Mouse (Mus musculus): ENCODE data around the gene Dock1. TPM values are rescaled to one million over a fixed set of nuclear protein-coding genes. Genes with fewer than 3 reads are reported as not detected.
A peak's percentile ranks its signal among the peaks of the same experiment; 100 is the strongest.

Dock1 gene
- polyA plus RNA-seq, 1 experiment from 2014 or later, result 36.4 TPM

DNA sequence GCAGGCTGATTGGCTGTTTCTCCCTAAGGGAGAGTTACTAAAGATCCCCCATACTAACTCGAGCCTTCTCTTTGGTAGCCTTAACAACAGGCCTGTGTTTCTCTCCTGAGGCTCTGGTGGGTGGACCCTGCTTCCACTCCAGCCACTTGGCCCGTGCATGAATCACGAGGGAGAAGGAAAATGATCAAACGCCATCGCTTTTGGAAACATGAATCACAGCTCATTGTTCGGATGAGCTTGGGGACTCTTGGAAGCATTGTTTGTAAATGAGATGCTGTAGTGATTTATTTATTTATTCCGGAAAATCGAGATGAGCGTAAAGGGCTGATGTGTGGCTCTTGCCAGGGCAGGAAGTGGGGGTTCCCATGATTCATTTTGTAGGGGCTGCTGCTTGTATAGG, 3.5 kb downstream of the Dock1 start:
- Histone ChIP-seq H3K27me3 (no peaks in the 10 kb centered on the region), H3K4me3 (no peak overlapping the region), H3K36me3 (no peaks in the 10 kb centered on the region), H3K27ac (no peak overlapping the region), H3K9ac (no peak overlapping the region), H3K9me3 (no peaks in the 10 kb centered on the region), H3K4me1 (peaks cover 51% of the 10 kb centered on the region), H3K4me2 (no peak overlapping the region)
- no peak for ATAC-seq (ENCODE audit: insufficient number of reproducible peaks, low FRiP score, low TSS enrichment, low read depth)
- 58% methylated on average over 9 of the region's 9 CpGs for WGBS

DNA sequence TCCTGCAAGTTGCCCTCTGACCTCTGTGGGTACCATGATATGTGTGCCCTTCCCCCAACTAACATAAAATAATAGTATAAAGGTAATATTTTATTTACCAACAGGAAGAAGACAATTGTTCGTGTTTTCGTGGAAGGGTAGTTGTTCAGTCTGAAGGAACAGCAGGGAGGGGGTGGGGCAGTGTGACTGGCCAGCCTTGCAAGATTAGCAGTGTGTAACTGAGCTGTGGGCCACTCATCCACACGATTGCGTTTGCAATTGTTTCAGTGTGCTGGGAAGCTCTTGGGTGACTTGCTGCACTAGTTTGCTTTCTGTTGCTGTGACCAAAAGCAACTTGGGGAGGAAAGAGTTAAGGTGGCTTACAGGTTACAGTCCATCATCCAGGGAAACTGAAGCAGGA, 7.4 kb downstream of the Dock1 start:
- no peak overlapping the region for H3K9ac ChIP-seq
- H3K27me3 ChIP-seq, result no peaks in the 10 kb centered on the region
- ATAC-seq (ENCODE audit: insufficient number of reproducible peaks, low FRiP score, low TSS enrichment, low read depth), result no peak
- H3K9me3 ChIP-seq, result no peaks in the 10 kb centered on the region
- H3K4me2 ChIP-seq, result no peak overlapping the region
- H3K4me3 ChIP-seq, result no peak overlapping the region
- peaks cover 27% of the 10 kb centered on the region for H3K4me1 ChIP-seq
- no peak overlapping the region for H3K27ac ChIP-seq
- 73% methylated on average over 4 of the region's 4 CpGs for WGBS
- no peaks in the 10 kb centered on the region; the same call in 1 of the 2 replicates for H3K36me3 ChIP-seq

DNA sequence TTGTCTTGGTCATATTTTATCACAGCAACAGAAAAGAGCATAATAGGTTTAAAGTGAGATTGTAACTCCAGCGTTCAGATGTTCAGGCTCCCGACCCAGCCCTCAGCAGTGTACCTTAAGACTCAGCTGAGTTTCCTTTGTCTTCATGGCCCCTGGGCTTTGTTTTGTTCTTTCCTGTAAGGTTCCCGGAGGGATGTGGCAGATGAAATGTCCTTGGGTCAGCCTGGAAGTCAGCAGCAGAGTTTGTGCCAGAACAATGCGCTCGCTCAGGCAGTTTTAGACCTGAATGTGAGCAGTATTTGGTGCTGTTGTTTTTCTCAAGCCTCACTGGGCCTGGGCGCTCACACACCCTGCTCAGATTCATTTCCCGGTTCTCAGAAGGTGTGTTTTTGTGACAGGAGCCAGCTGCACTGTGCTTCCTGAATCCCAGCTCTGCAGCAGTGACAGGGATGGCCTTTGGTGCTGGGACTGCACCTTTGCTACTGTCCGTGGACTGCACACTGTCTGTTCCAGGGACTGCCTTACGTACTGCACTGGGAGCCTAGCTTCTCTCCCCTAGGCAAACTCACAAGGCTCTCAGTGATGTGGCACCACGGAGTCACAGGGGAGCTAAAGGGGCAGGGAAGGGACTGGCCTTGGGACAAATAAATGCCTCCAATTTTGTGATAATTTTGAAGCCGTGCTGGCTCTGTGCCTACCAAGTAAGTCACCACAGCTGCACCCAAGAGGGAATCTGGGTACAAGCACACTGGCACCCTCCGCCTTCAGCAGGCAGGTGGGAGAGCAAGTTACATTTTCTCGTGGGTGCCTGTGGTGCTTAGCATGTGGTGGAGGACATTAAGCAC, 9.1 kb downstream of the Dock1 start:
- Histone ChIP-seq H3K9me3 (no peaks in the 10 kb centered on the region), H3K27ac (peak overlapping the region; percentile 14; the same call in 1 of the 2 replicates), H3K9ac (no peak overlapping the region), H3K4me2 (no peak overlapping the region), H3K36me3 (no peaks in the 10 kb centered on the region; the same call in 1 of the 2 replicates), H3K27me3 (no peaks in the 10 kb centered on the region), H3K4me1 (peaks cover 12% of the 10 kb centered on the region), H3K4me3 (no peak overlapping the region)
- ATAC-seq (ENCODE audit: insufficient number of reproducible peaks, low FRiP score, low TSS enrichment, low read depth), result no peak
- 66% methylated on average over 13 of the region's 13 CpGs for WGBS

DNA sequence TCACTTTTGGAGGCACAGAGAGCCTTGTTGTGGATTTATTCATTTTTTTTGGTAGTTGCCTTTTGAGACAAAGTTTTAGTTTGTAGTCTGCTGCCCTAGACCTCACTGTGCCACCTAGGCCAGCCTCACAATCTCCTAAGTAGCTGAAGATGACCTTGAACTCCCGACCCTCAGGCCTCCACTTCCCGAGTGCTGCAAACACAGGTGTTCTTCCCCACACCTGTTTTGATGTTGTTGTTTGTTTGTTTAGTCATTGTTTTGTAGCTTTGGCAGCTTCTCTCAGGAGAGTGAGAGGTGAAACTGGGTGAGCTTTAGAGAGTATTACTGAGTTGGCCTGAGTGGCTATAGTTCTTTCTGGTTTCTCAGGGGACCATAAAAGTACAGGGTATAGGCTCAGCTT, 9.7 kb downstream of the Dock1 start:
- 73% methylated on average over 2 of the region's 2 CpGs for WGBS
- ATAC-seq (ENCODE audit: insufficient number of reproducible peaks, low FRiP score, low TSS enrichment, low read depth), result no peak
- H3K36me3 ChIP-seq, result no peaks in the 10 kb centered on the region; the same call in 1 of the 2 replicates
- no peak overlapping the region for H3K9ac ChIP-seq
- peaks cover 9% of the 10 kb centered on the region; the same call in 1 of the 2 replicates for H3K4me1 ChIP-seq
- no peaks in the 10 kb centered on the region for H3K9me3 ChIP-seq
- H3K27ac ChIP-seq, result peak overlapping the region; percentile 14; the same call in 1 of the 2 replicates
- no peaks in the 10 kb centered on the region for H3K27me3 ChIP-seq
- H3K4me2 ChIP-seq, result no peak overlapping the region
- H3K4me3 ChIP-seq, result no peak overlapping the region

DNA sequence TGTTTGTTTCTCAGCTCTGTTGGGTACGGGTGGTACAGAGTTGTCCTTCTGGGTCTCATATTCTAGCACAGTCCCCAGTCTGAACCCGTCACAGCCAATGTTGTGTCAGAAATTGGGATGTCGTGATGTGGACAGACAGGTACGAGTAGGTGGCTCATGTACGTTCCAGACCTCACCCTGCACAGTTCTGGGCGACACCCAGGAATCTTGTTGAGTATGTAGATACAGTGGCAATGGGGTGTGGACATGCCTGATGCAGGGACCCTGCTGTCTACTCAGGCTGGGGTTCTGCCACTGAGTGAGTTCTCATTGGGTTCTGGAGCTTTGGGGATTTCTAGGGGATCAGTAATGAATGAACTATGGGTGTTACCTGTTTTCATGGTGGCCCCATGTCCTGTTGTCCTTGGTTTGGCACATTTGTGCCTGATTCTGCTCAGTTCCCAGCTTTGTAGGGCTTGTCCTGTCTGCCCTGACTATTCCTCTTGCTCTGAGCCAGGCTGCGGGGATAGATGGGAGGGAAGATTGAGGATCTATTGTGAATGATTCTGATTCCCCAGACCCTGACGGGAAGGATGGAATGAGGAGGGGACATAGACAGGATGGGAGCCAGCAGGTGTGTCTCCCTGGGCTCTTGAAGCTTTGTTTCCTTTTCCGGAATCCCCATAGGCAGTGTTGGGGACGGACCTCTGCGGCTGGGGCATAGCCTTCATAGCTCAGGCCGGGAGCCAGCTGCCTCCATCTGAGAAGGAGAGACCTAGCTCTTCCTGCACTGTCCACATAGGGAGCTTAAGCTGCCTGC, 11.5 kb downstream of the Dock1 start:
- H3K27me3 ChIP-seq, result no peaks in the 10 kb centered on the region
- H3K4me3 ChIP-seq, result no peak overlapping the region
- ATAC-seq (ENCODE audit: insufficient number of reproducible peaks, low FRiP score, low TSS enrichment, low read depth), result no peak; the same call in 1 of the 2 replicates
- H3K36me3 ChIP-seq, result no peaks in the 10 kb centered on the region; the same call in 1 of the 2 replicates
- no peak overlapping the region for H3K4me2 ChIP-seq
- no peak overlapping the region for H3K9ac ChIP-seq
- H3K9me3 ChIP-seq, result no peaks in the 10 kb centered on the region
- no peak overlapping the region for H3K27ac ChIP-seq
- WGBS, result 87% methylated on average over 12 of the region's 12 CpGs
- peaks cover 7% of the 10 kb centered on the region; the same call in 1 of the 2 replicates for H3K4me1 ChIP-seq

DNA sequence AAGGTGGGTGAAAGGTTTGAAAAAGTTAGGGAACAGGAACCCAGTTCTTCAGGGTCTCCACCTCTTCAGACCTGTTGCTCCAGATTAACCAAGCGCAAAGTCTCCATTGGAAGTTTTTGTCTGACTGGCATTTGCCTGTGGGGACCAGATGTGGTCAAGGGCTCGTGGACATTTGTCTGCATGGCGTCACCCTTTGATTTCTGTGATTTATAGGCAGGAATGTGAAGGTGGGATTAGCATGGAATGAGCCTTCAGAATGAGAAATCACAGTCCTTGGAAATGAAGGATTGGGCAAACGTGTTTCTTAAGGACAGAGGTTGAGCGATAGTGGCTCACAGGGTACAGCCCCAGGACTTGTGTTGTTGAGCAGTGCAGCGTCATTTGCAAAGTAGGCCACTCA, 17.9 kb downstream of the Dock1 start:
- Histone ChIP-seq H3K9ac (no peak overlapping the region), H3K27ac (no peak overlapping the region), H3K36me3 (no peaks in the 10 kb centered on the region), H3K4me1 (no peaks in the 10 kb centered on the region), H3K4me3 (no peak overlapping the region), H3K4me2 (no peak overlapping the region), H3K27me3 (no peaks in the 10 kb centered on the region), H3K9me3 (no peaks in the 10 kb centered on the region)
- WGBS, result 42% methylated on average over 6 of the region's 6 CpGs
- ATAC-seq (ENCODE audit: insufficient number of reproducible peaks, low FRiP score, low TSS enrichment, low read depth), result no peak

DNA sequence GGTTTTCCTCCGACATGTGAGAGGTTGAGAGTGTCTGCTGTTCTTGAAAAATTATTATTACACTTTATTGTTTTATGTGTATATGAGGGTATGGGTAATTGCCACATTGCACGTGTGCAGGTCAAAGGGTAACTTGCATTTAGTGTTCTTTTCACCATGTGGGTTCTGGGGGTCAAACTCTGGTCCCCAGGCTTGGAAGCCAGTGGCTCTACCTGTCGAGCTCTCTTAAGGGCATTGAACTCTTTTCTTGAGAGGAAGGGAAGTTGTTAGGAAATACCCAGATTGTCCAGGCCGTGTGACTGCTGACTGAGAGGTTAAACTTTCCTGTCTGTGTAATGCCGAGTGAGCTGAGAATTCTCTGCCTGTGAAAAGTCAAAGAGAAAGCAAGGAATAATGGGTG, 19.7 kb downstream of the Dock1 start:
- peaks cover 12% of the 10 kb centered on the region for H3K4me1 ChIP-seq
- H3K27ac ChIP-seq, result no peak overlapping the region
- H3K27me3 ChIP-seq, result no peaks in the 10 kb centered on the region
- no peak overlapping the region for H3K4me2 ChIP-seq
- no peak for ATAC-seq (ENCODE audit: insufficient number of reproducible peaks, low FRiP score, low TSS enrichment, low read depth)
- WGBS, result 65% methylated on average over 5 of the region's 5 CpGs
- H3K36me3 ChIP-seq, result no peaks in the 10 kb centered on the region
- H3K4me3 ChIP-seq, result no peak overlapping the region
- no peaks in the 10 kb centered on the region for H3K9me3 ChIP-seq
- no peak overlapping the region for H3K9ac ChIP-seq

DNA sequence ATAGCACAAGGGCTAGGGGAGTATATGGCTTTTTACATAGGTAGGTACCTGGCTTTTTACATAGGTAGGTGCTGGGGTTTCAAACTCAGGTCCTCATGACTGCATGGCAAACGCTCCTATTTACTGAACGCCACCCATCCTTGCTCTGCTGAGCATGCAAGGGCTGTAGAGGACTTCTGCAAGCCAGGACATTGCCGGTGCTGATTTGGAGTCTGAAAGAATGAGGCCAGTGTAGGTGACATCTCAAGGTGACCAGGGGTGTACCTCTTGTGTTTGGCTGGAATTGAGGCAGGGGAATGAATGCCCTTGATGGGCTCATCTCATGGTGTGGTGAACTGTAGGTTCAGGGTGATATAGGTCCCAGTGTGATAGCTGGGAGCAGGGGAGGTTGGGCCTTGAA, 20.4 kb downstream of the Dock1 start:
- no peaks in the 10 kb centered on the region for H3K27me3 ChIP-seq
- no peaks in the 10 kb centered on the region for H3K9me3 ChIP-seq
- H3K36me3 ChIP-seq, result no peaks in the 10 kb centered on the region
- WGBS, result 95% methylated on average over 3 of the region's 3 CpGs
- H3K27ac ChIP-seq, result no peak overlapping the region
- H3K4me3 ChIP-seq, result no peak overlapping the region
- no peak for ATAC-seq (ENCODE audit: insufficient number of reproducible peaks, low FRiP score, low TSS enrichment, low read depth)
- peaks cover 18% of the 10 kb centered on the region for H3K4me1 ChIP-seq
- no peak overlapping the region for H3K9ac ChIP-seq
- H3K4me2 ChIP-seq, result no peak overlapping the region

DNA sequence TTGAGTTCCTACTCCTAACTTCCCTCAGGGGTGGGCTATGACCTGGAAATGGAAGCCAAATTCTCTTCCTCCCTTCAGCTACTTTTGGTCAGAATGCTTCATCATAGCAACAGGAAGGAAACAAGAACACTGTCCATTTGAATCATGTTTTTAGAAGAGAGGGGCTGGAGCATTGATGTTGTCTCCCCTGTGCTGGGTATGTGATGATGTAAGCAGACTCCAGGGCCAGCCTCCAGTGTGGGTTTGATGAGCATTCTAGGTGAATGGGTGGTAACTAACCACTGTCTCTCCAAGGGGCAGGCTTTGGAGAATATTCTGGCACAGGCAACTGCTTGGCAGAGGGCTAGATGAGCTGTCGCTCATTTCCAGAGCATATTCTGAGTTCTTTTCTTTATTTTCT, 22.9 kb downstream of the Dock1 start:
- Histone ChIP-seq H3K4me3 (no peak overlapping the region), H3K4me2 (no peak overlapping the region), H3K4me1 (peaks cover 33% of the 10 kb centered on the region), H3K27ac (no peak overlapping the region), H3K9ac (no peak overlapping the region), H3K27me3 (no peaks in the 10 kb centered on the region), H3K9me3 (no peaks in the 10 kb centered on the region), H3K36me3 (no peaks in the 10 kb centered on the region)
- ATAC-seq (ENCODE audit: insufficient number of reproducible peaks, low FRiP score, low TSS enrichment, low read depth), result no peak
- WGBS, result 91% methylated on average over 1 of the region's 1 CpGs

DNA sequence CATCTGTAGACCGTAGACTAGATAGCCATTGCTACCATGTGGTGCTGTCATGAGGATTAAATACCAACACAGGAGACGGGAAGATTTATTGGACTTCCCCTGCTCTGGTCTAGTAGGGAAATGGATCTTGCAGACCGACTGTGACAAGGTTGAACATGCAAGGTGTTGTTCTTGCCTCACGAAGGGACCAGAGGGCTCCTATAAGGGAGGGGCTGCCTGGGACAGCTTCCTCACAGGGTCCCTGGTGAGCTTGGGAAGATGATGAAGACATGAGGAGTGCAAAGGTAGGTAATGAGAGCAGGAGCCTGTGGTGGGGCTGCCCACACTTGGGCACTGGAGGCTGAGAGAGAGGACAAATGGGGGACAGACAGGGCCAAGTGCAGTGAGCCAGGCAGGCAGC, 25.0 kb downstream of the Dock1 start:
- H3K4me2 ChIP-seq, result no peak overlapping the region
- 61% methylated on average over 4 of the region's 4 CpGs for WGBS
- no peak overlapping the region for H3K9ac ChIP-seq
- no peaks in the 10 kb centered on the region for H3K36me3 ChIP-seq
- H3K4me1 ChIP-seq, result peaks cover 33% of the 10 kb centered on the region
- no peaks in the 10 kb centered on the region for H3K27me3 ChIP-seq
- no peak for ATAC-seq (ENCODE audit: insufficient number of reproducible peaks, low FRiP score, low TSS enrichment, low read depth)
- no peaks in the 10 kb centered on the region for H3K9me3 ChIP-seq
- no peak overlapping the region for H3K4me3 ChIP-seq
- H3K27ac ChIP-seq, result no peak overlapping the region

DNA sequence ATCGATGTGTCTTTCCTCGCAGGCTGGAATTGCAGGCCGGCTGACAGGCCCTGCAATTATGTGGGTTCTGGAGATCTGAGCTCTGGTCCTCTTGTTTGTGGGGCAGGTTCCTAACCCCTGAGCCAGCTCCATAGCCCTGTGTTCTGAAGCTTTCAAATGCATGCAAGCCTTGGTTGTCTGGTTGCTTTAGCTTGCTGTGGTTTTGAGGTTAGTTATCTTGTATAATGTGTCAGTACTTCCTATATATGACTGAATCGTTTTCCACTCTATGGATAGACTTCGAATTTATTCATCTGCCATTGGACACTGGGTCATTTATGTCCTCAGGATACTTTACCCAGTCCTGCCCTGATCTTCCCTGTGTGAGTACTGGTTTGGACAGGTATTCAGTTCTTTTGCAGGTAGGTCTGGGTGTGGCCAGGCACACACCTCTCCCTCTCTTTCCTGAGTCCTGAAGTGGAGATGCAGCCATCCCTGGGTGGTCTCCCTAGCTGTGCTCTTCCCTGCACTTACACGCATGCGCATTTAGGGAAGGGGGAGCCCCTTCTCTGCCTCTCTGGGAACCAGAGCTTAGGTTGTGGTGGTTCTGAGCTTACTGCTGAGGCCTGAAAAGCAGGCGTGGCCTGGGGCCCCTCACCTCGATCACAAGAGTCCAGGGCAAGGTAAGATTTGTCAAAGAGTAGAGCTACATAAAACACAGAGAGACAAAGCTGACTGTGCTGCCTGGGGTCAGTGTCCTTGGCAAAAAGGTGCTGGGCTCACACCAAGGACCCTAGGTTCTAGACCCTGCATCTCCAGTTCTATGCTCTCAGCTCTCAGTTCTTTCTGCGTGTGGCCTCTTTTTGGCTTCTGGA, 25.9 kb downstream of the Dock1 start:
- 73% methylated on average over 10 of the region's 10 CpGs for WGBS
- Histone ChIP-seq H3K4me3 (no peak overlapping the region), H3K9me3 (no peaks in the 10 kb centered on the region), H3K27ac (no peak overlapping the region), H3K27me3 (no peaks in the 10 kb centered on the region), H3K9ac (no peak overlapping the region), H3K36me3 (no peaks in the 10 kb centered on the region), H3K4me2 (no peak overlapping the region), H3K4me1 (peaks cover 38% of the 10 kb centered on the region)
- ATAC-seq (ENCODE audit: insufficient number of reproducible peaks, low FRiP score, low TSS enrichment, low read depth), result no peak

Measured in limb, embryonic 15.5 days (tissue).